Mouse (Mus musculus) erythroblast, embryonic 14.5 days (primary cell): ENCODE measurements around the gene Slc25a38. TPM values are rescaled to one million over a fixed set of nuclear protein-coding genes. Genes with fewer than 3 reads are reported as not detected.
A peak's percentile ranks its signal among the peaks of the same experiment; 100 is the strongest.
"Not testable (repeated sequence)": the region's sequence is repeated elsewhere in the genome, so short reads cannot be mapped to it uniquely, and the experiment has no call there.

Experiments used
- H3K27me3 ChIP-seq: 2 replicates; pipeline ENCODE4 v1.6.1; 2012; ENCODE audit warnings: inconsistent platforms; ENCODE audit not compliant: control insufficient read depth
- H3K36me3 ChIP-seq: 2 replicates; pipeline ENCODE4 v1.6.1; 2012; ENCODE audit warnings: mild to moderate bottlenecking, inconsistent platforms; ENCODE audit not compliant: control insufficient read depth
- H3K4me1 ChIP-seq: 2 replicates; pipeline ENCODE4 v1.6.1; 2012; ENCODE audit warnings: inconsistent platforms; ENCODE audit not compliant: control insufficient read depth
- H3K4me3 ChIP-seq: replicated peaks from 2 replicates; pipeline ENCODE3; 2012; ENCODE audit warnings: moderate library complexity, mild to moderate bottlenecking, inconsistent platforms
- H3K9me3 ChIP-seq: 2 replicates; pipeline ENCODE4 v1.6.1; 2012; ENCODE audit warnings: low read length, inconsistent platforms, mixed read lengths; ENCODE audit not compliant: control insufficient read depth
- GATA1 ChIP-seq: IDR thresholded peaks from 2 replicates; pipeline ENCODE4 v1.6.1; 2012; ENCODE audit warnings: low read length, inconsistent platforms, mixed read lengths
- TAL1 ChIP-seq: IDR thresholded peaks from 3 replicates; pipeline ENCODE4 v1.6.1; 2012; ENCODE audit warnings: low read length, inconsistent platforms, mixed read lengths
- polyA plus RNA-seq: library from polyadenylated mRNA; stranded (reverse); fragments of >175 nt; gene quantifications from 2 replicates; pipeline ENCODE4 v1.2.3, GENCODE M21; 2012

Slc25a38 gene
- polyA plus RNA-seq, 1 experiment, result 22.5 TPM

- TF ChIP-seq TAL1 (no peak), GATA1 (peak; percentile 73)
- H3K36me3 ChIP-seq, result no peaks in the 10 kb centered on the region
- H3K27me3 ChIP-seq, result no peaks in the 10 kb centered on the region
- H3K9me3 ChIP-seq, result no peaks in the 10 kb centered on the region
- no peaks in the 10 kb centered on the region for H3K4me1 ChIP-seq
- no peak within 1 kb of the TSS for H3K4me3 ChIP-seq
Observed at GRCm38 (mm10) chr9:120091696-120092238, 18.4 kb upstream of the Slc25a38 start, which contains the start of gene Ccr8. Gene Ccr8 (plus strand): TSS chr9:120092114.

DNA sequence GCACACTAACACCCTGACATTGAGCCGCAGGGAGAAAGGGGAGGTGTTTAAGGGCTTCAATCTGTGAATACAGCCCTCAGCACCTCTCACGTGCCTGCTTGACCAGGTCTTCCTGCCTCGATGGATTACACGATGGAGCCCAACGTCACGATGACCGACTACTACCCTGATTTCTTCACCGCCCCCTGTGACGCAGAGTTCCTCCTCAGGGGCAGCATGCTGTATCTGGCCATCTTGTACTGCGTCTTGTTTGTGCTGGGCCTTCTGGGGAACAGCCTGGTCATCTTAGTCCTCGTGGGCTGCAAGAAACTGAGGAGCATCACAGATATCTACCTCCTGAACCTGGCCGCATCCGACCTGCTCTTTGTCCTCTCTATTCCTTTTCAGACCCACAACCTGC, 16.5 kb upstream of the Slc25a38 start:
- peaks cover 2% of the 10 kb centered on the region; the same call in 1 of the 2 replicates for H3K4me1 ChIP-seq
- H3K4me3 ChIP-seq, result no peak overlapping the region
- H3K27me3 ChIP-seq, result no peaks in the 10 kb centered on the region
- H3K36me3 ChIP-seq, result no peaks in the 10 kb centered on the region
- no peaks in the 10 kb centered on the region for H3K9me3 ChIP-seq
- TF ChIP-seq GATA1 (no peak), TAL1 (no peak)

GRCm38 (mm10) chr9:120095886-120096285, 14.3 kb upstream of the Slc25a38 start:
- H3K4me3 ChIP-seq, result no peak overlapping the region
- no peaks in the 10 kb centered on the region for H3K36me3 ChIP-seq
- TF ChIP-seq TAL1 (no peak), GATA1 (no peak)
- H3K27me3 ChIP-seq, result no peaks in the 10 kb centered on the region
- H3K4me1 ChIP-seq, result peaks cover 7% of the 10 kb centered on the region; the same call in 1 of the 2 replicates
- H3K9me3 ChIP-seq, result no peaks in the 10 kb centered on the region

GRCm38 (mm10) chr9:120098682-120099081, 11.5 kb upstream of the Slc25a38 start:
- H3K27me3 ChIP-seq, result no peaks in the 10 kb centered on the region
- peaks cover 7% of the 10 kb centered on the region; the same call in 1 of the 2 replicates for H3K4me1 ChIP-seq
- no peaks in the 10 kb centered on the region for H3K36me3 ChIP-seq
- H3K4me3 ChIP-seq, result no peak overlapping the region
- no peak for TF ChIP-seq TAL1
- peaks cover 11% of the 10 kb centered on the region for H3K9me3 ChIP-seq

- H3K4me1 ChIP-seq, result peaks cover 7% of the 10 kb centered on the region; the same call in 1 of the 2 replicates
Observed at GRCm38 (mm10) chr9:120099304-120099703, 10.9 kb upstream of the Slc25a38 start.

DNA sequence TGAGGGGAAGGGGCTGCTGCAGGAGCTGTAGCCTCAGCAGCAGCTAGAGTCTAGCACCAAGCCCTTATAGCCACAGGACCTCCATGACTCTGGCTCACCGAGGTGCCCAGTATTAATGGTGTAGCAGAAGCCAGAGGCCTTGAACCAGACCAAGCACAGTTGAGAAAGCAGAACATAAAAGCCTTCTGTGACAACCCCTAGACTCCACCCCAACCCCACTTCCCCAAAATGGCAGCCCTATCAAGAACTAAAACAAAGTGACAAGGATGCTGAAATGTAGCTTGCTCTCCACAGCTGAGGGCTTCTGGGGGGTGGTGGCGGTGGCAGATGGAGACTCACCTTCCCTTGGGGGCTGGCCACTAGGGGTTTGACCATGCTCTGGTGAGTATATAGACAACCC, 9.0 kb upstream of the Slc25a38 start:
- no peak for TF ChIP-seq TAL1
- no peak for TF ChIP-seq GATA1
- peaks cover 11% of the 10 kb centered on the region for H3K9me3 ChIP-seq

More at GRCm38 (mm10) chr9:120099304-120099703, 10.9 kb upstream of the Slc25a38 start:
- Histone ChIP-seq H3K36me3 (no peaks in the 10 kb centered on the region), H3K9me3 (peaks cover 11% of the 10 kb centered on the region), H3K4me3 (no peak overlapping the region), H3K27me3 (no peaks in the 10 kb centered on the region)
- TF ChIP-seq GATA1, result no peak

DNA sequence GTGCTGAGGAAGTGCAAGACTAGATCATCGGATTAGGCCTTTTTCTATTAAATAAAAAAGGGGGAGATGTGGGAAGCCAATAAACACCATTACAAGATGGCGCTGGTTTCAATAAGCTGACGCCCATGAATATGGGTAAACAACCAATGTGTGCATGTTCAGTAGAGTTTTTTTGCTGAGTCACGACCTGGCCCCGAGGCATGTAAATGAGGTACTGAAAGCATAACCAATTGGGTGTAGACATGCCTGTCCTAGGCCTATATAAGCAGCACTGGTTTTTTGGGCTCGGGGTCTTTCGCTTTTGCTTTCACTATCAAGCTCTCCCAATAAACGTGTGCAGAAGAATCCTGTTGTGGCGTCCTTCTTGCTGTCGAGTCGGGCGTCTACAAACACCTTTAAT, 1.2 kb upstream of the Slc25a38 start:
- not testable (repeated sequence) for H3K4me3 ChIP-seq, H3K27me3 ChIP-seq, H3K9me3 ChIP-seq
- peaks cover 41% of the 10 kb centered on the region for H3K4me1 ChIP-seq
- H3K36me3 ChIP-seq, result peaks cover 16% of the 10 kb centered on the region

More for the DNA sequence above, 9.0 kb upstream of the Slc25a38 start:
- Histone ChIP-seq H3K4me1 (peaks cover 7% of the 10 kb centered on the region; the same call in 1 of the 2 replicates), H3K4me3 (no peak overlapping the region), H3K27me3 (no peaks in the 10 kb centered on the region), H3K36me3 (no peaks in the 10 kb centered on the region)

DNA sequence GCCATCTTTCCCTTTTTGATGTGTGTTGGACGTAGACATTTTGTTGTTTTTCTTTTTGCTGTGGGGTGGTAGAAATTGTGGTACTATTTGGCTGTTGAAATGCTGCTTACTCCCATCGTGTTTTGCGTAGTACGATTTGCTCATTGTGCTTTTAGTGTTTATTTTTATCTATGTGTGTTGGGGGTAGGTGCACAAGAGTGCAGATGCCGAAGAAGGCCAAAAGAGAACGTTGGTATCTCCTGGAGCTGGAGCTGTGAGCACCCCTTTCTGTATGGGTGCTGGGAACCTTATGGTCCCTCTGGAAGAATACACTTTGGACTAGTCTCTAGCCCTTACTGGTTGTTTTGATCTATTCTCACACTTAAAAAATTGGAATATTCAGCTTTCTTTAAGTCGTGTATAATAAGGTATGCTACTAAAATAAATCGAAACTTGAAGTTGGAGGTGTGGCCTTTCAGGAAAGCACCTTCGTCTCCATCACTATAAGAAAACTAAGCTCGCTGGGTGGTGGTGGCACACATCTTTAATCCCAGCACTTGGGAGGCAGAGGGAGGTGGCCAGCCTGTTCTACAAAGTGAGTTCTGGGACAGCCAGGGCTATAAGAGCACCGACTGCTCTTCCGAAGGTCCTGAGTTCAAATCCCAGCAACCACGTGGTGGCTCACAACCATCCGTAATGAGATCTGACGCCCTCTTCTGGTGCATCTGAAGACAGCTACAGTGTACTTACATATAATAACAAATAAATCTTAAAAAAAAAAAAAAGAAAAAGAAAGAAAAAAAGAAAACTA, 1.2 kb downstream of the Slc25a38 start:
- Histone ChIP-seq H3K4me1 (peaks cover 64% of the 10 kb centered on the region), H3K36me3 (peaks cover 35% of the 10 kb centered on the region), H3K4me3 (peak overlapping the region; percentile 94), H3K27me3 (no peaks in the 10 kb centered on the region), H3K9me3 (no peaks in the 10 kb centered on the region; the same call in 1 of the 2 replicates)
- TF ChIP-seq TAL1, result no peak
- TF ChIP-seq GATA1, result no peak

GRCm38 (mm10) chr9:120112472-120112871, 2.3 kb downstream of the Slc25a38 start:
- H3K4me3 ChIP-seq, result peak overlapping the region; percentile 59
- peaks cover 75% of the 10 kb centered on the region for H3K4me1 ChIP-seq

More at GRCm38 (mm10) chr9:120112472-120112871, 2.3 kb downstream of the Slc25a38 start:
- Histone ChIP-seq H3K36me3 (peaks cover 46% of the 10 kb centered on the region), H3K9me3 (no peaks in the 10 kb centered on the region; the same call in 1 of the 2 replicates), H3K27me3 (no peaks in the 10 kb centered on the region)
- peak; percentile 77 for TF ChIP-seq GATA1
- TF ChIP-seq TAL1, result peak; percentile 56; the same call in 2 of the 3 replicates
